Mouse (Mus musculus): Measurements from ENCODE around the gene Lbp.

DNA sequence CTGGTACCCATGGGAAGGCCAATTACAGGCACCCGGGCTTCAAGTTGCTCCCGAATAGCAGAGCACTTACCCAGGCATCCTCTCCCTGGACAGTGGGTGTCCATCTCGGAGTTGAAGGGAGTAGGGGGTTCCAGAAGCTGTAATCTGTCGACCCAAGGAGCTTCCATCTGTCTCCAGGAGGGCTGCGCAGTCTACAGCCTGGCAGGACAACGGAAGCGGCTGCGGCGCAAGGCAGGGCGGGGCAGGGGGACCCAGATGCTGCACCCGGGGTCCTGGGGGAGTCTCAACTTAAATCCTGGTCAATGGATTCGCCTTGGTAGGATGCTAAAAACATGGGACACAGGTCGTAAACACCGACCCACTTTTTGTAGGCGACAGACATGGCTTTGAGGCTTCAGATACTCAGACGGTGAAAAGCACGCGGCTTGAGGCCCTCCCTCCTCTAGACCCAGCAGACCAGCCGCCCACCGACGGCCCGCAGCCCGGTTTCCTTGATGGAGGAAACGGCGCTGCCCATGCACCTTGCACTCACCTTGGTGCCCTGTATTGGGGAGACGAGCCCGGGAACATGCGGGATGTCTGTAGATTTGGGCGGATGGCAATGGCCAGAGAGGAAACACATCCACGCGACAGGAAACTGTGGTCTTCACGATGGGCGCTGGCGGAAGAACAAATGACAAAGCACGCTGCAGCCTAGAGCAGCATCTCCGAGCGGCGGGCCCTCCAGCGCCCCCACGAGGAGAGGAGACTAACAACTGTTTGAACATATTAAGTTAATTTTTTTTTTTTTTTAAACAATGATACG lies 54.8 kb downstream of the Lbp start:
- TF ChIP-seq CTCF (IDR thresholded peaks at IDR 0.05; ENCODE audit: low read depth) (peak; percentile 70), EP300 (IDR thresholded peaks at IDR 0.05; ENCODE audit: low read depth) (no peak; the same call in none of the 2 replicates)
